ENCODE assay signal across 8 mouse cellular contexts in genomic region chr2:173022056-173022681, GRCm38 (mm10). TPM values are rescaled to one million over a fixed set of nuclear protein-coding genes. Genes with fewer than 3 reads are reported as not detected.
A peak's percentile ranks its signal among the peaks of the same experiment; 100 is the strongest.
DNase-seq lines count a peak whose midpoint lies in the region; ATAC-seq and TF ChIP-seq lines count a peak whose summit lies in the region.

No protein-coding gene starts in this region.

- H3K4me3 ChIP-seq in forebrain, embryonic 11.5 days (ENCODE audit: low read depth, low read length) = peak overlapping the region; percentile 87
- peak overlapping the region; percentile 82 for H3K4me3 ChIP-seq in hindbrain, embryonic 15.5 days
- peak overlapping the region; percentile 93 for H3K4me3 ChIP-seq in liver, postnatal 0 days (ENCODE audit: low read depth, low read length)

- H3K4me1 ChIP-seq in forebrain, embryonic 11.5 days (replicated peaks; ENCODE audit: control insufficient read depth, insufficient read depth, low read length) = peaks cover 29% of the 10 kb centered on the region
- peaks cover 60% of the 10 kb centered on the region for H3K4me1 ChIP-seq in hindbrain, embryonic 15.5 days (replicated peaks)
- H3K4me1 ChIP-seq in liver, postnatal 0 days (ENCODE audit: insufficient read depth) = peaks cover 83% of the 10 kb centered on the region

- no peaks in the 10 kb centered on the region for H3K9me3 ChIP-seq in forebrain, embryonic 11.5 days (ENCODE audit: control insufficient read depth, low read length)
- H3K9me3 ChIP-seq in hindbrain, embryonic 15.5 days = no peaks in the 10 kb centered on the region
- no peaks in the 10 kb centered on the region for H3K9me3 ChIP-seq in liver, postnatal 0 days (ENCODE audit: low read length)

- peaks cover 9% of the 10 kb centered on the region for H3K27me3 ChIP-seq in forebrain, embryonic 11.5 days (ENCODE audit: control insufficient read depth, insufficient read depth, low read length)
- peaks cover 26% of the 10 kb centered on the region for H3K27me3 ChIP-seq in hindbrain, embryonic 15.5 days
- H3K27me3 ChIP-seq in liver, postnatal 0 days (ENCODE audit: insufficient read depth, low read length) = no peaks in the 10 kb centered on the region

- H3K4me2 ChIP-seq in forebrain, embryonic 11.5 days (ENCODE audit: low read depth, low read length, severe bottlenecking) = peak overlapping the region; percentile 84
- peak overlapping the region; percentile 66 for H3K4me2 ChIP-seq in hindbrain, embryonic 15.5 days
- peak overlapping the region; percentile 85 for H3K4me2 ChIP-seq in liver, postnatal 0 days (ENCODE audit: low read depth, low read length)

- intact Hi-C loops in left cerebral cortex, postnatal 25 days (cut with DNase I) = loop anchor here (10.0 kb wide), 1 partner anchor 63 kb away; no protein-coding TSS in a partner anchor

- TF ChIP-seq EP300 in liver, postnatal 0 days (IDR thresholded peaks at IDR 0.05; ENCODE audit: low read depth) = no peak

- peak; percentile 96 for DNase-seq in heart, adult 11 months
- DNase-seq in heart, adult 8-10 months (ENCODE audit: low spot score) = no peak
- peak; percentile 55 for DNase-seq in R1 (ENCODE audit: low read depth, low spot score)
- DNase-seq in forebrain, embryonic 11.5 days (ENCODE audit: low spot score) = peak; percentile 86
- DNase-seq in liver, postnatal 0 days = peak; percentile 79
- peak; percentile 74 to 75 for DNase-seq in spleen, postnatal 10 days (ENCODE audit: low spot score in 2 of 2)
- no peak for DNase-seq in left cerebral cortex, postnatal 25 days (ENCODE audit: low spot score in 2 of 2)

- no peaks in the 10 kb centered on the region; the same call in 1 of the 2 replicates for H3K36me3 ChIP-seq in forebrain, embryonic 11.5 days (ENCODE audit: control insufficient read depth, insufficient read depth, low read length)
- H3K36me3 ChIP-seq in hindbrain, embryonic 15.5 days = no peaks in the 10 kb centered on the region
- H3K36me3 ChIP-seq in liver, postnatal 0 days (replicated peaks; ENCODE audit: insufficient read depth, low read length) = peaks cover 47% of the 10 kb centered on the region

- peak overlapping the region; percentile 80 for H3K27ac ChIP-seq in forebrain, embryonic 11.5 days (ENCODE audit: low read depth, low read length)
- H3K27ac ChIP-seq in hindbrain, embryonic 15.5 days (replicated peaks) = peak overlapping the region; percentile 72
- peak overlapping the region; percentile 77 for H3K27ac ChIP-seq in liver, postnatal 0 days (ENCODE audit: low read depth)

- peak overlapping the region; percentile 83 for H3K9ac ChIP-seq in forebrain, embryonic 11.5 days (ENCODE audit: low read length)
- peak overlapping the region; percentile 61 for H3K9ac ChIP-seq in hindbrain, embryonic 15.5 days
- H3K9ac ChIP-seq in liver, postnatal 0 days (replicated peaks) = peak overlapping the region; percentile 86

- ATAC-seq in forebrain, embryonic 11.5 days (replicated peaks; ENCODE audit: low FRiP score) = peak; percentile 56
- peak; percentile 56 for ATAC-seq in hindbrain, embryonic 15.5 days (ENCODE audit: low FRiP score, low read depth)
- peak; percentile 48 for ATAC-seq in liver, postnatal 0 days

- WGBS in forebrain, embryonic 11.5 days = under 1% methylated on average over 45 of the region's 51 CpGs
- under 1% methylated on average over 49 of the region's 51 CpGs for WGBS in hindbrain, embryonic 15.5 days
- under 1% methylated on average over 48 of the region's 51 CpGs for WGBS in liver, postnatal 0 days (ENCODE audit: insufficient replicate concordance)

- TF ChIP-seq CTCF in liver, postnatal 0 days (IDR thresholded peaks at IDR 0.05; ENCODE audit: low read depth) = no peak

RNA-seq across cellular contexts. Expression of gene Rbm38, which starts 1.9 kb away (rescaled TPM):
- total RNA-seq in heart, adult 8-10 months (2022) = 100 to 1,000 TPM; 143 to 197 (median 166) TPM
- polyA plus RNA-seq in forebrain, embryonic 11.5 days (2014; fragmentation: Nextera tagmentation; extraction: Ambion mirVana) = 111 and 115 TPM in 2 replicates
- polyA plus RNA-seq in hindbrain, embryonic 15.5 days (2015; fragmentation: Nextera tagmentation; extraction: Ambion mirVana) = 14.1 and 17.3 TPM in 2 replicates
- 124 and 126 TPM in 2 replicates for polyA plus RNA-seq in liver, postnatal 0 days (2015; fragmentation: Nextera tagmentation; extraction: Ambion mirVana)
- 1 to 10 TPM; 2.2 to 3.4 TPM for total RNA-seq in left cerebral cortex, postnatal 25 days (2021)

RNA-seq across cellular contexts. Expression of gene Rae1, which starts 22.3 kb away (rescaled TPM):
- 10 to 100 TPM; 20.2 to 24.8 (median 23.0) TPM for total RNA-seq in heart, adult 8-10 months (2022)
- 147 and 148 TPM in 2 replicates for polyA plus RNA-seq in forebrain, embryonic 11.5 days (2014; fragmentation: Nextera tagmentation; extraction: Ambion mirVana)
- polyA plus RNA-seq in hindbrain, embryonic 15.5 days (2015; fragmentation: Nextera tagmentation; extraction: Ambion mirVana) = 111 and 112 TPM in 2 replicates
- polyA plus RNA-seq in liver, postnatal 0 days (2015; fragmentation: Nextera tagmentation; extraction: Ambion mirVana) = 40.0 and 41.5 TPM in 2 replicates
- 10 to 100 TPM; 54.5 to 54.8 TPM for total RNA-seq in left cerebral cortex, postnatal 25 days (2021)

RNA-seq across cellular contexts. Expression of gene Spo11, which starts 44.7 kb away (rescaled TPM):
- total RNA-seq in heart, adult 8-10 months (2022) = not detected
- polyA plus RNA-seq in forebrain, embryonic 11.5 days (2014; fragmentation: Nextera tagmentation; extraction: Ambion mirVana) = 0.47 and 0.71 TPM in 2 replicates
- 0.96 and 1.4 TPM in 2 replicates for polyA plus RNA-seq in hindbrain, embryonic 15.5 days (2015; fragmentation: Nextera tagmentation; extraction: Ambion mirVana)
- 0.07 and 0.09 TPM in 2 replicates for polyA plus RNA-seq in liver, postnatal 0 days (2015; fragmentation: Nextera tagmentation; extraction: Ambion mirVana)
- under 1 TPM; 0.41 to 0.73 TPM for total RNA-seq in left cerebral cortex, postnatal 25 days (2021)

Comparison
In these comparisons a context has a peak if more than half of its experiments do, and no peak if none do; other contexts are left out.
1. DNase-seq: peak in heart, adult 11 months (single experiment), R1 (single experiment), forebrain, embryonic 11.5 days (single experiment), liver, postnatal 0 days (single experiment) and spleen, postnatal 10 days (2 of 2); none in heart, adult 8-10 months (single experiment) and left cerebral cortex, postnatal 25 days (0 of 2).
2. Peak in every context shown above with its lines, with median percentiles within 50 percentile points of each other: ATAC-seq, H3K27ac ChIP-seq, H3K4me2 ChIP-seq, H3K4me3 ChIP-seq and H3K9ac ChIP-seq.